10 mouse cellular contexts compared by ENCODE assay signal in the genomic region with DNA sequence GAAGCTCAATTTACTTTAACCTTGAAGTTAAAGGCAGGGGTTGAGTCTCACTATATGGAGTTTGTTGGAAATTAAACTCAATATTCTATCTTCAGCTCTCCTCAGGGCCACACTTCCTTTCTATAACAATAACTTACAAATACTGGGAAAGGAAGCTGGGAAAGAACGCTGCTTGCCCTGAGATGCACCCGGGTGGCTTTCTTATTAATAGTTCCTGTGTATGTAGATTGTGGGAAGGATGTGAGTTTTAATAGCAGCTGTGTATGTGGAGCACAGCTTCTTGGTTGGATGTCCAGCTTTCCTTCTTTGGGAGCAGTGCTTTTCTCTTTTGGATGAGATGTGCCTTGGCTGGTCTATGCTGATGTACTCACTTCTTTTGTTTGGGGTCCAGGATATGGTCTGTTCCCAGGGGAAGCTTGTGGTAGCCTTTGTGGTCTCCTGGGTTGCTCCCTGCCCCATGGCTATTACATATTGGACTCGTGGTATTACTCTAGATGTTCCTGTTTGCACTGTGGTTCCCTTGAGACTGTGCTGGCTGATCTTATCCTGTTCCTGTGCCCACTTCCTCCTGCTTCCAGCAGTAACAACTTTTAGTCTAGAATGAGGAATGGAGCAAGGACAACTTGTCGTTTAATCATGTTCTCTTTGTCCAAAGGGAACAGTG.
A peak's percentile ranks its signal among the peaks of the same experiment; 100 is the strongest.
DNase-seq lines count a peak whose midpoint lies in the region; ATAC-seq lines count a peak whose summit lies in the region.
"Had no signal": no experiment of that assay in that cellular context is flagged by ENCODE, and none has a peak within 500 bp of the region (broad histone marks: within the 10 kb centered on the region; RNA-seq: fewer than 3 reads in every experiment).

No protein-coding gene starts in this region.

- H3K4me3 ChIP-seq in forebrain, embryonic 10.5 days: no peak overlapping the region
- no peak overlapping the region for H3K4me3 ChIP-seq in forebrain, embryonic 14.5 days (ENCODE audit: low read depth, low read length)
- H3K4me3 ChIP-seq: embryonic facial prominence, embryonic 13.5 days; limb, embryonic 13.5 days had no signal

- DNase-seq in forebrain, embryonic 10.5 days (ENCODE audit: extremely low spot score, low spot score): no peak
- DNase-seq in forebrain, embryonic 14.5 days (ENCODE audit: low spot score): no peak
- peak; percentile 56 for DNase-seq in adrenal gland, postnatal 14 days
- DNase-seq in heart, postnatal 25 days (ENCODE audit: low spot score): peak; percentile 59
- DNase-seq in lung, postnatal 10 days: peak; percentile 28
- no peak for DNase-seq in c-Kit-positive CD71-positive TER-119-positive erythroid progenitor cells, embryonic 14.5 days (ENCODE audit: low spot score)
- no peak for DNase-seq in cerebellum, adult 9-10 months
- DNase-seq in retina, postnatal 1 day: no peak

- intact Hi-C loops in heart, postnatal 25 days (cut with DNase I): loop anchor here (10.0 kb wide), 1 partner anchor 142 kb away; a partner anchor contains a TSS

- no peak for ATAC-seq in forebrain, embryonic 14.5 days

- no peak overlapping the region for H3K4me2 ChIP-seq in forebrain, embryonic 14.5 days (ENCODE audit: low read length)
- H3K4me2 ChIP-seq: embryonic facial prominence, embryonic 13.5 days; limb, embryonic 13.5 days had no signal

- H3K4me1 ChIP-seq in forebrain, embryonic 10.5 days: no peaks in the 10 kb centered on the region
- H3K4me1 ChIP-seq in forebrain, embryonic 14.5 days (ENCODE audit: control insufficient read depth, insufficient read depth, low read length): no peaks in the 10 kb centered on the region
- H3K4me1 ChIP-seq: embryonic facial prominence, embryonic 13.5 days had no signal

- peaks cover 18% of the 10 kb centered on the region for H3K36me3 ChIP-seq in forebrain, embryonic 10.5 days (replicated peaks)
- peaks cover 8% of the 10 kb centered on the region; the same call in 1 of the 2 replicates for H3K36me3 ChIP-seq in forebrain, embryonic 14.5 days (ENCODE audit: control insufficient read depth, insufficient read depth, low read length)
- H3K36me3 ChIP-seq: limb, embryonic 13.5 days had no signal

- no peaks in the 10 kb centered on the region for H3K27me3 ChIP-seq in forebrain, embryonic 10.5 days (ENCODE audit: poor library complexity, severe bottlenecking)
- no peaks in the 10 kb centered on the region for H3K27me3 ChIP-seq in forebrain, embryonic 14.5 days (replicated peaks; ENCODE audit: control insufficient read depth, insufficient read depth, low read length)
- H3K27me3 ChIP-seq: embryonic facial prominence, embryonic 13.5 days; limb, embryonic 13.5 days had no signal

- H3K9ac ChIP-seq in forebrain, embryonic 14.5 days (ENCODE audit: low read length): no peak overlapping the region
- H3K9ac ChIP-seq: embryonic facial prominence, embryonic 13.5 days; limb, embryonic 13.5 days had no signal

- no peaks in the 10 kb centered on the region for H3K9me3 ChIP-seq in forebrain, embryonic 10.5 days
- H3K9me3 ChIP-seq in forebrain, embryonic 14.5 days (replicated peaks; ENCODE audit: control insufficient read depth, low read length): no peaks in the 10 kb centered on the region
- H3K9me3 ChIP-seq: embryonic facial prominence, embryonic 13.5 days; limb, embryonic 13.5 days had no signal

- H3K27ac ChIP-seq in forebrain, embryonic 10.5 days: 0 out of 2 replicates have a peak overlapping the region, but pooled peaks have one; percentile 3
- H3K27ac ChIP-seq in forebrain, embryonic 14.5 days (ENCODE audit: low read depth, low read length): no peak overlapping the region
- H3K27ac ChIP-seq: embryonic facial prominence, embryonic 13.5 days; limb, embryonic 13.5 days had no signal

- 85% methylated on average over 4 of the region's 4 CpGs for WGBS in forebrain, embryonic 10.5 days
- 87% methylated on average over 4 of the region's 4 CpGs for WGBS in forebrain, embryonic 14.5 days

Comparison
In these comparisons a context has a peak if more than half of its experiments do, and no peak if none do; other contexts are left out.
1. DNase-seq: peak in adrenal gland, postnatal 14 days (single experiment), heart, postnatal 25 days (single experiment) and lung, postnatal 10 days (single experiment); none in forebrain, embryonic 10.5 days (single experiment), forebrain, embryonic 14.5 days (single experiment), c-Kit-positive CD71-positive TER-119-positive erythroid progenitor cells, embryonic 14.5 days (single experiment), cerebellum, adult 9-10 months (single experiment) and retina, postnatal 1 day (single experiment).